Mouse (Mus musculus): ENCODE measurements around the gene Pofut1.
"Not testable (repeated sequence)": the region's sequence is repeated elsewhere in the genome, so short reads cannot be mapped to it uniquely, and the experiment has no call there.

Pofut1 gene

DNA sequence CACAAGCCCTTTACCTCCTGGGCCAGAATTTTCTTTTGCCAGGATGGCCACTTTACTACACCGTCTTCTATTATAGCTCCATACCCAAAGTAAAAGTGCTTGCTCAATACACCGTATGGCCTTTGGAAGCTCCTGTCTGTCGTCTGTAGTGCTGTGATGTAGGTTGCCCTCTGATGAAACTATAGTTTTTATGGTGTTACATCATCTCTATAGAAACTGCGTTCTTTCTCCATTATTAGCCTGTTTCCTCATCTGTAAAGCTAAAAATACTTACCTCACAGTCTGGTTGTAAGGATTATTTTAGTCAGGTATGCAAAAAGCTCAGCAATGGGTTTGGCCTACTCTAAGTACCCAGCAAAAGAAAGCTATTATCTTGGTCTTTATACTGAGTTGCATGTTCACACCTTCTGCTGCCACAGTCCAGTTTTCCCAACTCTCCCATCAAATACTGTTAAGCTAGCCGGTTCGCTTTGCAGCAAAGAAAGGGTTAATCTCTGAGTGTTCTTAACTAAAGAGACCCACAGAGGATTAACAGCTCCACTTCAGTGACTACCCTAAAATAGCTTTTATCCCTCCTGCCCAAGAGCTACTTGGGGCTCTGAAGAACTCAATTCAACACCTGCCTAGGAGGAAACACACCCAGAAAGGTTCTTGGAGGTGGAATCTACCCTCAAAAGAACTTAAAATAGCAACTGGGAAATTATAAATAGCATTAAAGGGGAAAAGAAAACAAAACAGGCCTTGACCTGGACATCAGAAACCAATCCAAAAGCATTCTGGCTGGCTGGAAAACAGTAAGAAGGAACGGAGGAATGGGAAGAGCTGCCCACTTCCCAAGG, 2.1 kb upstream of the Pofut1 start:
- DNase-seq: no peak

DNA sequence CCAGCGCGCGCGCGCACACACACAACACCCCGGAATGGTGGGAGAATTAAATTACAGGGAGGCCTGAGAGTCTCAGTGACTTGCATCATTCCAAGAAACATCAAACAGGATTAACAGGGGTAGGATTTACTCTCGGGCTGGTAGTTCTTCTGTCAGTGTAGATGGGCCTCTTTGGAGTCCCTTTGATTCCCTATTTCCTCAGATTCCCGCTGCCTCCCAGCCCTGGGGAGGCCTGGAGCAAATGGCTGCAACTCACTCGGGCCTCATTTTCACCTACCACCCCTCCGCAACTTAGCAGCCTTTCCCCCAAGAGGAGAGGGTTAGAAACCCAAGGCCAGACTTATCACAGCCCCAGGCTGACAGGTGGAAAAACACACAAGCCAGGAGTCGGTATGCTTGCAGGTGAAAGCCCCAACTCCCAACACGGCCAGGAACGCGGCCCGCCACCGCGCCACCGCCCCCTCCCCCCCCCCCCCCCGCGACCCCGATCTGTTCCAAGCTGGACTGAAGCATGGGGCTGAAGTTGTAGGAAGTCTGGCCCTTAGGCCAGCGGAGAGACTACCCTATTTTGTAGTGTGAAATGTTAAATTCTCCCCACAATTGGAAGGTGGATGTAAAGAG, 1.4 kb upstream of the Pofut1 start:
- DNase-seq: no peak

DNA sequence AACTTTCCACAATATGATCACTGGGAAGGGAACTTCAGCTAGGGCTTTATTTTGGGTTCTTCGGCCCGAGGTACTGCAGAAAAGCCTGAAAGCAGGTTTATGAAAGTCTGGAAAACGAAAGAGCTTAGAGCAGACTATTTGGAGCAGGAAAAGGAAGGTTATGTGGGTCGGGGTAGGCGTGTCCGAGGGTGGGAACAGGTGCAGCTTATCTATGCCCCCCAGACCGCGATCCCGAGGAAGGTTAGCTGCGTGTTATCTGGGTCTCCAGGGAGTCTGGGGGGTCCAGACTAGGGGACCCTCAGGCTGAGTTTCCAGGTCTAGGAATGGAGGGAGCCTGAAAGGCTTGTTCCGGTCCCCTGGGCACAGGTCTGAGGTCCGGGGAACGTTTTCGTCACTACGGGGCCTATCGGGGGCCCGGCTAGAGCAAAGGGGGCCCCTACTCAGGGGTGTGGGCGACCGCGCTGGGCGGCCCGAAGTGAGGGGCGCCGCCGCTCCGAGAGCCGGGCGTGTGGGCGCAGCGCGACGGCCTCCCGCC, 565 bp upstream of the Pofut1 start:
- peak; percentile 62 to 71 for DNase-seq

DNA sequence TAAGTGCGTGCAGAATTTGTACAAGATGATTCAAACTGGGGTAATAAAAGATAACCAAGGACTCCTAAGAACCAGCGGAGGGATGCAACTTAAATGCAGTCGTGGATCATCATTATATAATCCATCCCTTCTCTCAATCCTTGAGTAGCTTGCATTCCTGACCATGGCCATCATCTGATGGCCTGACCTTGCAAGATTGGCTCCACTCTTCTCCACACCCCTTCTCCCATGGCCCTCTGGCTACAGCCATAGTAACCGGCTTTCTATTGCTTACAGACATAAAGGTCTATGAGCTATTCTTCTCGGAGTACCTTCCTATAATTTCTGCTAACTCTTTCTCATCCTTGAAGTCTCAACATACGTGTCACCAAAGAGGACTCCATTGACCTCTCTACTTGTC, 823 bp downstream of the Pofut1 start:
- DNase-seq: no peak

DNA sequence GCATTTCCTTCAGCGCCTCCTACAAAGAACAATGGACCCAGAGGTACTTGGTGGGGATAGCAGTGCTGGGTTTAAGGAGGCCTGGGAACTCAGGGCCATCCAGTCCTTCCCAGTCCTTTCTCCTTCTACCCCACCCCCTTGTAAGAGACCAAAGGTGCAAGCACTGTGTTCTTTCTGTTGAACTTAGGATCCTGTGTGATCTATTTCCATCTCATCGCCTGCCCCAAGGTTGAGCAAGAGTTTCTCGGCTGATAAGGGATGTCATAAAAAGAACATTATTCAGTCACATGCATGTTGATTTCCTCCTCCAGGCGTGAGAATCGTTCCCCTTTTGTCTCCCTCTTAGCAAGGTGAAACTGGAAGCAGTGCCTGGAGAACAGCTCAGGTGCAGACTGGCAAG, 8.4 kb downstream of the Pofut1 start:
- no peak for DNase-seq

DNA sequence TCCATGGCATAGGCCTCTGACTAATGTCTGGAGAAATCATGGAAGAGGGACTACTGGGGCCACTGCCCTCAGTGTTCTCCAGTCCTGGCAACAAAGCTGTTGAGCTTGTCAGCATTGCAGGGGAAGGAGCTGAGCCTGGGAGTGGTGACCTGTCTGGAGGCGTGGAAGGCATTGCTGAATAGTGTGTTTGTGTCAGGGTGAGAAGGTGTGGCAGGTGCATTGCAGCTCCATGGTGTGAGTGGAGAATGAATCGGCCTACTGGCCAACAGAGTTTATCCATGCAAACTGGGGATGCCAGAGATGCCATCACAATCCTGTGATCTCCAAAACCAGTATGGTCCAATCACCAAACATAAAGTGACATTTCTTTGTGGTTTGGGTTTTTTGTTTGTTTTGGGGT, 15.3 kb downstream of the Pofut1 start:
- DNase-seq: no peak

DNA sequence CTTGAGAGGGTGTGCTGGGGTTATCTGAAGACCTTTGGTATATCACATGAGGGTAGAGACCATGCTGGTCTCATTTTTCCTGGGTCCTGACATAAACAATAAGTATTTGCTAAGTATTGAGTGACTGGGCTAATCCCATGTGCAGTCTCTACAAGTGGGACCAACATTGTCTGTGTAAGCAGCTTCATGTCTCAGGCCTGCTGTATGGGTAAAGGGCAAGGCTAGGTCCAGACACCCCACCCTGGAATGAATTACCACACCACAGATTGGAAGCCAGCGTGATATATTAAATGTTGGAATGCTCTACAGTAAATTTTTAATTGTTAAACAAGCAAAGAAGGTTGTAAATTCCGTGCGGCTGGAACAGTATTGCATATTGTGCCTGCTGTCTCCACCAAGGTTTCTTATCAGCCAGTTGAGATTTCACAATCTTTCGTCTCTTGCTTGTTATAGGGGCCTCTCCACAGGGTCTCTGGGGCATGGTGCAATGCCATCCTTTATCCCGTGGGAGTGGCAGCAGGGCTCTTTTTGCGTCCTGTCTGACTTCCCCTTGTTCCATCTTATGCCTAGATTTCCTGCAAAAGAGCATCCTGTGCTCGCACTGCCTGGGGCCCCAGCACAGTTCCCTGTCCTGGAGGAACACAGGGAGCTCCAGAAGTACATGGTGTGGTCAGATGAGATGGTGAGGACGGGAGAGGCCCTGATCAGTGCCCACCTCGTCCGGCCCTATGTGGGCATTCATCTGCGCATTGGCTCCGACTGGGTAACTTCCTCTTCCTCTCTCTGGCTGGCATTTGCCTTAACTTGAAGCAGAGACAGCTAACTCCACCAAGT, 17.9 kb downstream of the Pofut1 start:
- DNase-seq: peak in 1 of 2 experiments; percentile 45

DNA sequence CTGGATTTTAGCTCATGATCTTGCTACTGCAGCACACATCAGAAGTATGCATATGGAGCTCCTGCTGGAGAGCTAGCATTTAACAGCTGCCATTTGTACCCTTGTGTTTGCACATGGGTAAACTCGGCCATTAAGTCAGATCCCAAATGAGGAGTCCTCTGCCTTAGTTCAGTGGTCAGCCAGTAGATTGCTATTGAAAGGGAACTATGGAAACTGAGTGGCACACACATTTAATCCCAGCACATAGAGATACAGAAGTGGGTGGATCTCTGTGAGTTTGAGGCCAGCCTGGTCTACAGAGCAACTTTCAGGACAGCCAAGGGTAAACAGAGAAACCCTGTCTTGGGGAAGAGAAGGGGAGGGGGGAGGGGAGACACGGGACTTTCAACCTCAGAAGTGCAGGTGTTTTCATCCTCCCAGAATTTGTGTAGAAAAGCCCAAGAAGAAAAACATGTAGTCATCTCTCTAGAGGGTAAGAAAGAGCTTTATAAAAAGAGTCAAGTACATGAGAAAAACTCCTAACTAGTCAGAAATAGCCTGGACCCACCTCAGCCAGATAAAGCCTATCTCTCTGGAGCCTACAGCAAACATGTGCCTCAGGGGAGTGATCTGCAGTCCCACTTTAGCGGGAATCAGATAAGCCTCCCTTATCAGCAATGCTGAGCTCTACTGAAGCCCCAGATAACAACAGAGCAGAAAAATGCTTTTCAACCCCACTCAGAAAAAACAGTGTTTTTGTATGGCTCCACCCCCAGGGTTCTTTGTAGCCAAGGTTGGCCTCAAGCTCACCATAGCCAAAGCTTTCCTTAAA, 18.7 kb downstream of the Pofut1 start:
- DNase-seq: peak; percentile 31 to 39

DNA sequence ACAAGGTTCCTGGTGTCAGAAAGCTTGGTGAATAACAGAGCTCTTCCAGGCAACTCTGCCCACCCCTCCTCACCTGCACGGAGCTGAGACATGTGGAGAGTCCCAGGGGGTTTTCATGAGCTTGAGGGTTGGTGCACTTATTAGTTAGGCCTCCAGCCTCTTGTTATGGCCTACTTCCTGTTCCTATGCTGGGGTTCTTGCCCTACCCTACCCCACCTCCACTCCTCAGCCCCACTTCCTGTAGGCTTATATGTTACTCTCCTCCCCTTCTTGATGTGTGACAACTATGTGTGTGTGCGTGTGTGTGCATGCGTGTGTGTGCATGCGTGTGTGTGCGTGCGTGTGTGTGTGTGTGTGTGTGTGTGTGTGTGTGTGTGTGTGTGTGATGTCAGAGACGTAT, 21.7 kb downstream of the Pofut1 start:
- peak; percentile 62 to 78 for DNase-seq

DNA sequence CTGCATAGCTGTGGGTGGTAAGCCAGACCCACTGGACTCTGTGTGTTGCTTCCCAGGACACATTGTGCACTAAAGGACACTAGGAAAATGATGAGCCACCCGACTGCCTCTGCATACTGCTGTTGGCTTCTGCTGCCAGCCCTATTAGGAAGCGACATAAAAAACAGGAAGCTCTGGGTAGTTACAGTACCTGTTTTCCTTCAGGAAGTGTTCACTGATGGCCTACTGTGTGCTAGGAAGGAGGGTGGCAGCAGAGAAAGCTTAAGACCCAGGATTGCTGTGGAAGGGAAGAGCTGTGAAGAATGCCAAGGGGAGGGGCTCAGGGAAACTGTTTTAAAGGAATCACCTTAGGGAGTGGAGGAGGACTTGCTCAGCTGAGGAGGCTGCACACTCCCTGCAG, 26.0 kb downstream of the Pofut1 start:
- no peak for DNase-seq

DNA sequence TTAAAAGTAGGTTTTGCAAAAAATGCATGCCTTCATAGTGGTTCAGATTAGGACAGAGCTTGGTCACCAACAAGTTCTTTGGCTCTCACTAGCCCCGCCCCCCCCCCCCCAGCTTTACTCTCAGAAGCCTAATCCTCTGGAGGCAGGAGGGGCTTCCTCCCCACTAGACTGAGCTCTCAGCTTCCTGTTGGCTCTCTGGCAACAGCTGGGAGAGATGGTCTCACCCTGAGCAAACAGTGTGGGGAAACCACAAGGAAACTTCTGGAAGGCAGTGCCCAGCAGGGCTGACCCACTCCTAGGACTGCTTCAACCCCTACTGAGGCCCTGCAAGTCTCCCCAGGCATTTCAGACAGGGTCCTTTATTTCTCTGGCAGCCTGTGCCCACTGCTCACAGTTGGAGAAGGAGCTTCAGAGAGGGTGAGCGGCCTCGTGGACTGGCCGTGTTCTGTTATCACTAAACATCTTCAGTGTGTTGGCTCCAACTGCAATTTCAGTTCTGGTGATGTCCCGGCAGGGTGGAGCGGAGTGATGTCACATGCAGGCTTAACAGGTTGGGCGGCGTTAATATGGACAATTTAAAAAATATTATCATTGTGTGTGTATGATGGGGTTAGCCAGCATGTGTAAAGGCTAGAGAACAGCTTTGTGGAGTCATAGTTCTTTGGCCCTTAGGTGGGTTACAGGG, 29.0 kb downstream of the Pofut1 start:
- not testable (repeated sequence) for DNase-seq

DNA sequence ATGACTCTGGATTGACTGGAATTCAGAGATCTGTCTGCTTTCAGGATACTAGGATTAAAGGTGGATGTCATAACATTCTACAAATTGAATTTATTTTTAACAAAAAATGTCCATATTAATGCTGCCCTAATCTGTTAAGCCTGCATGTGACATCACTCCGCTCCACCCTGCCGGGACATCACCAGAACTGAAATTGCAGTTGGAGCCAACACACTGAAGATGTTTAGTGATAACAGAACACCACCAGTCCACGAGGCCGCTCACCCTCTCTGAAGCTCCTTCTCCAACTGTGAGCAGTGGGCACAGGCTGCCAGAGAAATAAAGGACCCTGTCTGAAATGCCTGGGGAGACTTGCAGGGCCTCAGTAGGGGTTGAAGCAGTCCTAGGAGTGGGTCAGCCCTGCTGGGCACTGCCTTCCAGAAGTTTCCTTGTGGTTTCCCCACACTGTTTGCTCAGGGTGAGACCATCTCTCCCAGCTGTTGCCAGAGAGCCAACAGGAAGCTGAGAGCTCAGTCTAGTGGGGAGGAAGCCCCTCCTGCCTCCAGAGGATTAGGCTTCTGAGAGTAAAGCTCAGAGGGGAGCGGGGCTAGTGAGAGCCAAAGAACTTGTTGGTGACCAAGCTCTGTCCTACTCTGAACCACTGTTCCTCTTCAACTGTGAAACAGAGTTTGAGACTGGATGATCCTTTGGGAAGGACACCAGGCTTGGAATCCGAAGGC, 33.0 kb downstream of the Pofut1 start:
- DNase-seq: peak in 1 of 2 experiments; percentile 45

DNA sequence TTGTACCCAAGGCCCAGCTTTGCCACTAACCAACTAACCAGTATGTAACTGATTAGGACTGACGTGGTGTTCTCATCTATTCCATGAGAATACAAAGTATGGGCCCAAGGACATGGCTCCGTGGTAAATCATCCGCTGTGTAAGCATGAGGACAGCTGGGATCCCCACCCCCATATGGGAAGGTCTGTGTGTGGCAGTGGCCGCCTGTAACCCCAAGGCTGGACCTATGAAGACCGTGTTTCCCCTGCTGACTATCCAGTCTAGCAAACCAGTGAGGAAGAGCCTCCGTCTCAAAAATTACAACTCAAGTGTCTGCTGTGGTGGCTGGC, 33.5 kb downstream of the Pofut1 start:
- DNase-seq: no peak

DNA sequence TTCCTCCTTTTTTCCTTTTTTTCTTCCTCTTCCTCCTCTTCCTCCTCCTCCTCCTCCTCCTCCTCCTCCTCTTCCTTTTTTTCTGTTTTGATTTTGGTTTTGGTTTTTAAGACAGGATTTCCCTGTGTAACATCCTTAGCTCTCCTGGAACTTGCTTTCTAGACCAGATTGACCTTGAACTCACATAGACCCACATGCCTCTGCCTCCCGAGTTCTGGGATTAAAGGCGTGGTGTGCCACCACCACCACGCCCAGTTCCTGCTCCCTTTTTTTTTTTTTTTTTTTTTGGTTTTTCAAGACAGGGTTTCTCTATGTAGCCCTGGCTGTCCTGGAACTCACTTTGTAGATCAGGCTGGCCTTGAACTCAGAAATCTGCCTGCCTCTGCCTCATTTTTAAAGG, 34.2 kb downstream of the Pofut1 start:
- not testable (repeated sequence) for DNase-seq

DNA sequence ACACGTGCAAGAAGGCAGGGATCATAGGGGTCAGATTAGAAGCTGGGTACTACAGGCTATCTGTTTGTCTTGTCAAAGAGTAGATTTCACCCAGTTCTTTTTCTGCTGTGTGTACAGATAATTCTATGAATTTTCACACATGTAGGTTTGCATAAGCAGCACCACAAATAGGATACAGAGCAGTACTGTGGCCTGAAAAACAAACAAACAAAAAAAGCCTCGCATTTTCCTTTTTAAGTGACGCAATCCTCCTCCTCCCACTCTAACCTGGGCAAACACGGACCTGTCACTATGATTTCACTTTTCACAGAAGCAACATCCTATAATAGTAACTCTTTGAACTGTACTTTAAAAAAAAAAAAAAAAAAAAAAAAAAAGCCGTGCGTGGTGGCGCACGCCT, 35.1 kb downstream of the Pofut1 start:
- DNase-seq: no peak

DNA sequence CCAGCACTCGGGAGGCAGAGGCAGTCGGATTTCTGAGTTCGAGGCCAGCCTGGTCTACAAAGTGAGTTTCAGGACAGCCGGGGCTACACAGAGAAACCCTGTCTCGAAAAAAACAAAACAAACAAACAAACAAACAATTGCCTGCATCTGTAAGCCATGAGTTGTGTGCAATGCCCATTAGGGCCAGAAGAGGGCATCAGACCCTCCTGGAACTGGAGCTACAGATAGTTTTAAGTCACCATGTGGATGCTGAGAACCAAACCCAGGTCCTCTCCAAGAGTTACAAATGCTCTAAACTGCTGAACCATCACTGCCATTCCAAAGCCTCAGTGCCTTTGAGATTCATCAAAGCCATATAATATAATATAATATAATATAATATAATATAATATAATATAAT, 35.5 kb downstream of the Pofut1 start:
- DNase-seq: not testable (repeated sequence)

DNA sequence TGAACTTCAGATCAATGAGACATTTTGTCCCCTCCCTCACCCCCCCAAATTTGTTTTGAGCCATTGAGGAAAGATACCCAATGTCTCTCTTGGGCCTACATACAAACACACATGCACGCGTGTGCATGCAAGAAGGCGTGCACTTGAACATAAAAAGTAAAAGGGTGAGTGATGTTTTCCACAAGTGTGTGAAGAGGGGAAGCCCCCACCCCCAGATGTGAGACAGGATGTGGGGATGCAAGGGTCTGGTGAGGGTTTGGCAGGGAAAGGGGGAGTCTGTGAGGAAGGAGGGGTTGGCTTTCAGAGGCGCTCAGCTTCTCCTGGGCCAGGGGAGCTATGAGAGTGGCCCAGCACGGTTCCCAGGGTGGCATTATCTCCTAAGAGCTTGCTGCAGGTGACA, 37.0 kb downstream of the Pofut1 start:
- DNase-seq: peak; percentile 69 to 78

DNA sequence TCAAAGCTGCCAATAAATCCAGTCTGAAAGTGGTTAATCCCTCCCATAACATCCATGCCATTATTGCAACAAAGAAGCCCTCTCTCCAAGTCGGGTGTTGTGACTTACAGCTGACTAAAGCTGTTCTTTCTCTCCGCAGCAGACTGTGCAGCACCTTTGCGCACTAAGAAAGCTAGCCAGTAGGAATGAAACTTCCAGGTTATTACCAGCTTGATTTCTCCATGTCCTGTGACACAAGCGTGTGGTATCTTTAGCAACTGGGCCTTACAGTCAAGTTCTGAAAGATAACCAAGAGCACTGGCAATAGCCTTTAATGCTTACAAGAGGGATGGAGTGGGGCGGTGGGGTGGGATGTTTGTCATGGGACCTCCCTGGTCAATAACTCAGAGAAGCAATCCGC, 42.6 kb downstream of the Pofut1 start:
- DNase-seq: no peak

DNA sequence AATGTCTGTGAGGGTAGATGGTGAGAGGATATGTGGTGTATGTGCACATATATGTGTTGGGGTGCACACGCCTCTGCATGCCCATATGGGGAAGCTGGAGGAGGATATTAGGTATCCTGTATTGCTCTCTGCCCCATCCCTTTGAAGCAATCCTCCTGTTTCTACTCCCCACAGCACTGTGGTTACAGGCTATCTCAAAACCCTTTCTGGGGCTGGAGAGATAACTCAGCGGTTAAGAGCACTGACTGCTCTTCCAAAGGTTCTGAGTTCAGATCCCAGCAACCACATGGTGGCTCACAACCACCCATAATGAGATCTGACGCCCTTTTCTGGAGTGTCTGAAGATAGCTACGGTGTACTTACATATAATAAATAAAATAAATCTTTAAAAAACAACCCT, 45.2 kb downstream of the Pofut1 start:
- DNase-seq: no peak

DNA sequence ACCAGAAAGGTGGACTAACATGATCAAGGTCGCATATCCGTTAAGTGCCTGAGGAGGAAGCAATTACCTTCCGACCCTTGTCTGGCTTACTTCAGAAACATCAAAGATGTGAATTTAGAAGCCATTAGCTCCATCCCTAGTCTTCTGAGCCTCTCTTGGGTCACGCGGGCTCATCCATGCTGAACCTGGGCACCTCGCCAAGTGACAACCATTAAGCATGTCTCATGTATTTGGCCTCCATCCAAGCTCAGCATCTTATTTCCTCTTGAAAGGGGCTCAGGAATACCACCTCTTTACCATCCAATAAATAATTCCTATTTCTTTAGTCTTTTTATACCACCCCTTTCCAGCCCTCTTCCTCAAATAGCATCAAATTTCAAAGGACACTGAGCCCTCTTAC, 46.5 kb downstream of the Pofut1 start:
- no peak for DNase-seq

Measured in thymus, postnatal 36 days (tissue).